Mouse (Mus musculus) heart, embryonic 15.5 days (tissue): ENCODE results near the gene Asb17. TPM values are rescaled to one million over a fixed set of nuclear protein-coding genes. Genes with fewer than 3 reads are reported as not detected.

Experiments
- ATAC-seq: fragments of 200-750 bp; cut with Nextera tagmentation; replicated peaks from 2 replicates; pipeline ENCODE4 v1.8.0; 2017; ENCODE audit warnings: low read depth, moderate TSS enrichment; ENCODE audit not compliant: insufficient number of reproducible peaks, insufficient read depth, low FRiP score
- H3K27ac ChIP-seq: fragments of 300-500 bp; sonication (generic); 2 replicates; pipeline ENCODE4 v1.5.1; 2015; ENCODE audit warnings: mild to moderate bottlenecking, inconsistent platforms
- H3K27me3 ChIP-seq: fragments of 300-500 bp; sonication (generic); 2 replicates; pipeline ENCODE4 v1.6.1; 2015; ENCODE audit warnings: inconsistent platforms
- H3K36me3 ChIP-seq: fragments of 300-500 bp; sonication (generic); 2 replicates; pipeline ENCODE4 v1.6.1; 2015; ENCODE audit warnings: mild to moderate bottlenecking, inconsistent platforms
- H3K4me1 ChIP-seq: fragments of 300-500 bp; sonication (generic); replicated peaks from 2 replicates; pipeline ENCODE4 v1.6.1; 2015; ENCODE audit warnings: inconsistent platforms
- H3K4me2 ChIP-seq: fragments of 300-500 bp; sonication (generic); 2 replicates; pipeline ENCODE4 v1.6.1; 2015; ENCODE audit warnings: inconsistent platforms, mild to moderate bottlenecking, moderate library complexity
- H3K4me3 ChIP-seq: fragments of 300-500 bp; sonication (generic); 2 replicates; pipeline ENCODE4 v1.5.1; 2015; ENCODE audit warnings: mild to moderate bottlenecking, inconsistent platforms
- H3K9ac ChIP-seq: fragments of 300-500 bp; sonication (generic); 2 replicates; pipeline ENCODE4 v1.6.1; 2015; ENCODE audit warnings: mild to moderate bottlenecking, inconsistent platforms
- H3K9me3 ChIP-seq: fragments of 300-500 bp; sonication (generic); replicated peaks from 2 replicates; pipeline ENCODE4 v1.6.1; 2016; ENCODE audit warnings: inconsistent platforms
- WGBS: fragments of 180-500 bp; shearing (Covaris S2); methylation state at CpG from one replicate; pipeline ENCODE4 v1.1.7; 2015; ENCODE audit warnings: mixed read lengths; 5-methylcytosine and 5-hydroxymethylcytosine counted together
- polyA plus RNA-seq: library from polyadenylated mRNA; unstranded; fragments of >200 nt; fragmentation: Nextera tagmentation; extraction: Ambion mirVana; gene quantifications from 2 replicates; pipeline ENCODE4 v1.2.1, GENCODE M21; 2015

Gene Asb17
- polyA plus RNA-seq, 1 experiment from 2014 or later: 0.15 TPM

DNA sequence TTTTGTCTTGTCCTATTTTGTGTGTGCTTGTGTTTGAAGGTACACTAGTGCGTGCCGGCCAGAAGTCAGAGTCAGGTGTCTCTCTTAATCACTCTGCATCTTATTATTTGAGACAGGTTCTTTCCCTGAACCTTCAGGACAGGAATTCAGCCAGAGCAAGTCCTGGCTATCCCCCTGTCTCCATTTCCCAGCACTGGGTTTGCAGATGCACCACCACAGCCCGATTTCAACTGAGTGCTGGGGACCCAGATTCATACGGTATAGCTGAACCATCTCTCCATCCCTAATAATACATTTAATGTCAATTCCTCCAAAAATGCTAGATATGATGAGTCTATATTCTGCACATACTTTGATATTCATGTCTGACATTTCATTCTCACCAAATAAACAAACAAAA is 9.9 kb upstream of the Asb17 start:
- no peak overlapping the region for H3K9ac ChIP-seq
- no peak overlapping the region for H3K27ac ChIP-seq
- no peaks in the 10 kb centered on the region for H3K36me3 ChIP-seq
- WGBS: 89% methylated on average over 4 of the region's 4 CpGs
- no peaks in the 10 kb centered on the region; the same call in 1 of the 2 replicates for H3K27me3 ChIP-seq
- H3K4me2 ChIP-seq: no peak overlapping the region
- ATAC-seq: no peak
- no peaks in the 10 kb centered on the region for H3K4me1 ChIP-seq
- no peak overlapping the region for H3K4me3 ChIP-seq
- H3K9me3 ChIP-seq: no peaks in the 10 kb centered on the region

DNA sequence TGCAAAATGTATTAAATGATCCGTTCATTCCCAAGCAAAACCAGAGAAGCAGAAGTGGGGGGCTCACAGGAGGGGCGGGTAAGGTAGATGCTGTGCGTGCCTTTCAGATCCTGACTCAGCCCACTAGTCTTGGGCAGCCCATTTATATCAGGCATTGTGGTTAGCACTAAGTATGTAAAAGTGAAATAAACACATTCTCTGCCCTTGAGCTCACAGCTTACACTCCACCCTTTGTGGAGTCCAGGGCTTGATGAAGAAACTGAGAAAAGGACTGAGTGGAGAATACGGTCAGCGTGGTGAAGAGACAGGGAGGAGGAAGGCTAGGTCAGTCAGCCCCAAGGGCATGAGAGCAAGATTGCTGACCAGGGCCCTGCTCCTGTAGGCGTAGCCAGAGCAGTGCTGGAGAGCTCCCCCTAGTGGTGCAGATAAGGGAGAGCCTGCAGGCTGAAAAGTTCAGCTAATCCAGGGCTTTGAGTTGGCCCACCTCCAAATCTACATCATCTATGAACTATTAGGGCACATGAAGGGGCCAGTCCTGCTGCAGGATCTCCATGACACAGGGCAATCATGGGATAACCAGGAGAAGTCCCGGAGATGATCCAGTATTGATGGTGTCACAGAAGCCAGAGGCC is 8.4 kb upstream of the Asb17 start:
- Histone ChIP-seq H3K27me3 (no peaks in the 10 kb centered on the region; the same call in 1 of the 2 replicates), H3K4me3 (no peak overlapping the region), H3K4me1 (no peaks in the 10 kb centered on the region), H3K4me2 (no peak overlapping the region), H3K9me3 (no peaks in the 10 kb centered on the region), H3K9ac (no peak overlapping the region), H3K36me3 (no peaks in the 10 kb centered on the region), H3K27ac (no peak overlapping the region)
- peak; percentile 32; the same call in 1 of the 2 replicates for ATAC-seq
- 59% methylated on average over 7 of the region's 7 CpGs for WGBS

DNA sequence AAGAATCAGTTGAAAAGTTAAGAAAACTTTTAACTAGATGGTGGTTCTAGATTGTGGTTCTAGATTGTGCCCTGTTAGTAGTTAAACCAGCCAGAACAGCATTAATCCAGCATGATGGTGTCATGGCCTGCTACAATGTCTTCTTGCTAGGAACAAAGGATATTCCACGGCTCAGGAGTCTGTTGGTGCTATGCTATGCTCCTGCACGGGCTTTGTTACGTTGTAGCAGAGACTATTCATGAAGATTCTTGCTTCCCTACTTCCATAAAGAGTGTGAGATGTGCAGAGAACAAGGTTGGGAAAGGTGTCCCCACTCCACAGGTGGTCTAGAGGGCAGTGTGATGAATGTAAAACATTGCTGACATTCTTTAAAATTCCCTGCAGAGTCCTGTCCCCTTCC is 7.7 kb upstream of the Asb17 start:
- no peak overlapping the region for H3K4me3 ChIP-seq
- H3K9ac ChIP-seq: no peak overlapping the region
- H3K27ac ChIP-seq: no peak overlapping the region
- no peak for ATAC-seq
- no peaks in the 10 kb centered on the region; the same call in 1 of the 2 replicates for H3K27me3 ChIP-seq
- no peak overlapping the region for H3K4me2 ChIP-seq
- no peaks in the 10 kb centered on the region for H3K4me1 ChIP-seq
- H3K36me3 ChIP-seq: no peaks in the 10 kb centered on the region
- WGBS: 82% methylated on average over 3 of the region's 3 CpGs
- no peaks in the 10 kb centered on the region for H3K9me3 ChIP-seq

DNA sequence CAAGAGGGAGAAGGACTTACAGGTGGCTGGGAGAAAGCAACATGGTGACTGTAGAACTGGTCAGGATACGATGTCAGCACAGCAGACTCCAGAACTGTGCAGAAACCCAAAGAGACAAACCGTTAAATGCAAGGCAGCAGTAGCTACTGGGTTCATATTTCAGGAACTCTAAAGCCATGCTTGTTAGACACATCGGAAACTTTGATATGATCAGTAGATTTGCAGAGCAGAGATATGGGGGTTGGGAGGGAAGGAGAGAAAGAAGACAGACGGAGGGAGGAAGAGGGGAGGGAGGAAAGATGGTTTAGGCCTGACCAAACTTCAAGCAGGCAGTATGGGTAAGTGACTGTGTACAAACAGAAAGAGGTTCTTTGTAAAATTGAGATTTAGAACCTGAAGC is 6.4 kb upstream of the Asb17 start:
- no peak for ATAC-seq
- Histone ChIP-seq H3K27me3 (no peaks in the 10 kb centered on the region), H3K4me3 (no peak overlapping the region), H3K4me1 (no peaks in the 10 kb centered on the region), H3K4me2 (no peak overlapping the region), H3K27ac (no peak overlapping the region), H3K9me3 (no peaks in the 10 kb centered on the region), H3K36me3 (no peaks in the 10 kb centered on the region), H3K9ac (no peak overlapping the region)
- WGBS: 56% methylated on average over 4 of the region's 4 CpGs

DNA sequence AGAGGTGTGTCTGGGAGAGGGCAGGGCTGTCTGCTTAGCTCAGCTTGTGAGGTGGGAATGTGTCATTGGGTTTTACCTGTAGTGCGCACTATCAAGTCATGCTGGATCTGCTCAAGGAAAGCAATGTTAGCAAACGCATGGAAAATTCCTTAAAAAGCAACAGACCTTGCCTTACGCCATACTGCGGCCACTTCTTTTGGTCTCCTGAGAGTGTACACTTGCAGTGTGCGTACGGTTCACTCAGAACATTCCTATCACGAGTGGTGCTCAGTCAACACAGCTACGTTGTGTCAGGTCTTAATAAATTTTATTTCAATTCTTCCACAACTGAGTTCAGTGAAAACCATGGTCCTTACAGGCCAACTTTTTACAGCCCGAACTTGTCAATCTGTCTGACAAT is 748 bp downstream of the Asb17 start:
- no peak overlapping the region for H3K4me3 ChIP-seq
- no peaks in the 10 kb centered on the region for H3K36me3 ChIP-seq
- H3K9me3 ChIP-seq: no peaks in the 10 kb centered on the region
- no peak for ATAC-seq
- WGBS: 90% methylated on average over 9 of the region's 9 CpGs
- H3K27ac ChIP-seq: no peak overlapping the region
- H3K9ac ChIP-seq: no peak overlapping the region
- peaks cover 8% of the 10 kb centered on the region for H3K4me1 ChIP-seq
- H3K4me2 ChIP-seq: no peak overlapping the region
- H3K27me3 ChIP-seq: peaks cover 7% of the 10 kb centered on the region; the same call in 1 of the 2 replicates

DNA sequence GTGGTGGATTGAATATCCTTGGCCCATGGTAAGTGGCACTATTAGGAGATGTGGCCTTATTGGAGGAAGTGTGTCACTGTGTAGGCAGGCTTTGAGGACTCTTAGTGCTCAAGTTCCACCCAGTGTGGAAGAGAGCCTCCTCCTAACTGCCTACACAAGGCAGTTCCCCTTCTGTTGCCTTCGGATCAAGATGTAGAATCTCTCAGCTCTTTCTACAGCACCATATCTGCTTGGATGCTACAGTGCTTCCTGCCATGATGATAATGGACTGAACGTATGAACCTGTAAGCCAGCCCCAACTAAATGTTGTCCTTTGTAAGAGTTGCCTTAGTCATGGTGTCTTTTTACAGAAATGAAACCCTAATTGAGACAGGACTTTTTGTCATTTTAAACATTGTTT is 1.5 kb downstream of the Asb17 start:
- Histone ChIP-seq H3K4me3 (no peak overlapping the region), H3K4me2 (no peak overlapping the region), H3K9me3 (no peaks in the 10 kb centered on the region), H3K27ac (no peak overlapping the region), H3K27me3 (peaks cover 10% of the 10 kb centered on the region; the same call in 1 of the 2 replicates), H3K36me3 (no peaks in the 10 kb centered on the region), H3K9ac (no peak overlapping the region), H3K4me1 (peaks cover 10% of the 10 kb centered on the region)
- ATAC-seq: no peak
- 68% methylated on average over 2 of the region's 2 CpGs for WGBS

DNA sequence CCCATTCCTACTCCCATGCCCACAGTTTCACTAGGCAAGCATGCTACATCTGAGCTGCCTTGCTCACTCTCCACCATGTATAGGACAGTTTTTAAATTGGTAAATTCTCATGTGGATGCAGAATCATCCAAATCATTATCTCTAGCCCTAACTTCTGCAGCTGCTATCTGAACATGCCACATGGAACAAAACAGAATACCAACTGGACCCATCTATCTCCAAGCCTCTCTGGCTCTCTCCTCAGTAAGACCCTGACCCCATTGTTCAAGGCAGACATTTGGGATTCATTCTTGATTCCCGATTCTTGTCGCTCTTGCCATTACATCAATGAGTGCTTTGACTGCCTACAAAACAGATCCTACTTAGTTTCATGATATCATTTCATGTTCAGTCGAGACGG is 2.1 kb downstream of the Asb17 start:
- H3K9me3 ChIP-seq: no peaks in the 10 kb centered on the region
- peaks cover 14% of the 10 kb centered on the region; the same call in 1 of the 2 replicates for H3K27me3 ChIP-seq
- no peak overlapping the region for H3K9ac ChIP-seq
- no peak for ATAC-seq
- no peak overlapping the region for H3K27ac ChIP-seq
- no peaks in the 10 kb centered on the region for H3K36me3 ChIP-seq
- H3K4me2 ChIP-seq: no peak overlapping the region
- WGBS: 89% methylated on average over 4 of the region's 4 CpGs
- H3K4me3 ChIP-seq: no peak overlapping the region
- H3K4me1 ChIP-seq: peaks cover 10% of the 10 kb centered on the region

DNA sequence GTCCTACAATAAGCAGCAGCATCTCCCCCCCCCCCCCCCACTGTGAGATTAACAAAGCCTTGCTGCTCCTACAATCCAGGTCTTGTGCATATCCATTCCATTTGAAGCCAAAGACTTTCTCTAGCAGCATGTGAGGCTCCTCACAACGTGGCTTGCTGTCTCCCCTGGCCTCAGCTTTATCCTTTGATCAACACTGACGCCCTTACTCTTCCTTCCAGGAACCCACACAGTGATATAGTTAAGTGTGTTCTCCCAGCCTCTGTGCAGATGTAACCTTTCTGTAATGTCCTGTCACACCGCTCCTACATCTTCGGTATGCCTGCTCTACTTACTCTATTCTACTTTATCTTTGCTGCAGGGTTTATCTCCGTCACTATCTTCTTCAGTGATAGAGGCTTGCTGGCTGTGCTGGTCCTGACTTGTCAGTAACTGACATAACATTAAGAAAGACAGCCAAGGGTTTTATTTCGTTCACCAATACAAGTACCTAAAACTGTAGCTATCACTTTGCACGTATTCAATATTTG is 3.3 kb downstream of the Asb17 start:
- Histone ChIP-seq H3K4me1 (peaks cover 10% of the 10 kb centered on the region), H3K4me2 (no peak overlapping the region), H3K4me3 (no peak overlapping the region), H3K9ac (no peak overlapping the region), H3K27me3 (peaks cover 14% of the 10 kb centered on the region; the same call in 1 of the 2 replicates), H3K27ac (no peak overlapping the region), H3K9me3 (no peaks in the 10 kb centered on the region), H3K36me3 (no peaks in the 10 kb centered on the region)
- WGBS: 52% methylated on average over 7 of the region's 7 CpGs
- no peak for ATAC-seq

DNA sequence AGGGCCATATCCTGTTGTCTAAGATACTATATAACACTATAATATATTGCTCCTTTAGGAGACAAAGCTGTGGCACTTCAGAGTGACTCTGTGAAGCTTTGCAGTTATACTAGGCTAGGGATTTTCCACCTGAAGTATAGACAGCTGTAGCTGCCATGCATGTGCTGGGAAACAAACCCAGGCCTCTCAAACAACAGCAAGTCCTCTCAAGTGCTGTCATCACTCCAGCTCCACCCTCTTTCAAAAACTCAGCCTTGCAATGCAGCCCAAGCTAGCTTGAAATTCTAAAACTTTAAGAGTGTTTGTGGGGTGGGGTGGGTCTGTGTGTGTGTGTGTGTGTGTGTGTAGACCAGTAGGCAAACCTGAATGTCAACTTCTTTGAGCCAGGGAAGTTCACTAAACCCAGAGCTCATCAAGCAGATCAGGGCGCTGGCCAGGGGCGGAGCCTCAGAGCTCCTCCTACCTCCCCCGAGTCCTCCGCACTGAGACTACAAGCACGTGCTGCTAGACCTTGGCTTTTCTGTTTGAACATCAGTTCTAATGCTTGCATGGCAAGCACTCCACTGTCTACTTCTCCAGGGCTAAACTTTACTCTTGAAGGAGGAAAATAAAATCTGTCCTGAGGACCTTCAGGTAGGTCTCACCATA is 5.5 kb downstream of the Asb17 start:
- no peak overlapping the region for H3K9ac ChIP-seq

DNA sequence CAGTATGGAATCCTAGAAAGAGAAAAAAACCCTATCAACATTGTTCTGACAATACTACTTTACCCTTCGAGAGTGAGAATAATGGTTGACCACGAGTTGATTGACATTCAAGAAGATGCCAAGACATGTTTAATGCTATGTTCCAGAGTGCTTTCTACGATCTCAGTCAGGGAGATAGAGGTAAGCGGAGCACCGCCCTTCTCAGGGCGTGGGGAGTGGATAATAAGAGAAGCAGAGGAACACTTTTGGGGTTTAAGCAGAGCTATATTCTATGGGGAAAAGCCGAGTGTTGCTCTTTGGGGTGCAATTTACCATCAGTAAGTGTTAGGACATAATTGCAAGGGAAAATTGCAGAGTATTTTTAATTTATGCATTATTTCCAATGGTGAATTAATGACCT is 6.8 kb downstream of the Asb17 start:
- Histone ChIP-seq H3K9me3 (no peaks in the 10 kb centered on the region), H3K27me3 (peaks cover 7% of the 10 kb centered on the region; the same call in 1 of the 2 replicates), H3K27ac (no peak overlapping the region), H3K4me2 (no peak overlapping the region), H3K36me3 (no peaks in the 10 kb centered on the region), H3K9ac (no peak overlapping the region), H3K4me3 (no peak overlapping the region), H3K4me1 (peaks cover 10% of the 10 kb centered on the region)
- no peak for ATAC-seq
- 82% methylated on average over 7 of the region's 7 CpGs for WGBS

More for the DNA sequence above, 5.5 kb downstream of the Asb17 start:
- H3K27ac ChIP-seq: no peak overlapping the region
- no peak overlapping the region for H3K4me3 ChIP-seq
- no peaks in the 10 kb centered on the region for H3K9me3 ChIP-seq
- H3K4me2 ChIP-seq: peak overlapping the region; percentile 44
- peak; percentile 74 for ATAC-seq
- no peaks in the 10 kb centered on the region for H3K36me3 ChIP-seq
- H3K4me1 ChIP-seq: peaks cover 10% of the 10 kb centered on the region
- peaks cover 14% of the 10 kb centered on the region; the same call in 1 of the 2 replicates for H3K27me3 ChIP-seq
- 4% methylated on average over 5 of the region's 5 CpGs for WGBS

DNA sequence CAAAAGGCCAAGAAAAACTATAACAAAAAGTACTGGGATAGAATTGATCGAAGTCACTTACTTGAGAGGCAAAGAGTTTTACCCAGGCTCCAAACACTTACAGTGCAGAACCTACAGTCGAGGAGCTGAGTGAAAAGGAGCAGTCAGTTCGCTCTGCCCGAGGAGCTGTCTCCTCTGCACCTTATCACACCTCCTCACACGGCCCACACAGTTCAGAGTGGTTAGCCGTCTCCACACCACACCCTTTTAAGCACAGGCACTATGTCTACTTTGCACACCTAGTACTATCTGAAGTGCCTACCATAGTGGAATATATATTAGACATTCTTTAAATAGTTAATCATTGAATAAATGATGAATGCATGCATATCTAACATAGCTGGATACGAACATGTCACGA is 8.3 kb downstream of the Asb17 start:
- ATAC-seq: no peak
- H3K36me3 ChIP-seq: no peaks in the 10 kb centered on the region
- 44% methylated on average over 8 of the region's 8 CpGs for WGBS
- H3K27ac ChIP-seq: no peak overlapping the region
- H3K9me3 ChIP-seq: no peaks in the 10 kb centered on the region
- no peak overlapping the region for H3K9ac ChIP-seq
- no peak overlapping the region for H3K4me3 ChIP-seq
- H3K27me3 ChIP-seq: peaks cover 7% of the 10 kb centered on the region; the same call in 1 of the 2 replicates
- peaks cover 10% of the 10 kb centered on the region for H3K4me1 ChIP-seq
- H3K4me2 ChIP-seq: no peak overlapping the region
